Mouse (Mus musculus): ENCODE measurements at regions not wholly inside any gene's neighbourhood (a gene's known extent, or its start where the extent isn't known, plus 50 kb on each side); places are given as distances from the start of the nearest gene placed in this dataset.

- H3K27ac ChIP-seq (ENCODE audit: control insufficient read depth, insufficient read depth, low read depth, low read length), result no peak overlapping the region
- H3K4me3 ChIP-seq (ENCODE audit: control insufficient read depth, low read depth, low read length), result no peak overlapping the region
- no peaks in the 10 kb centered on the region for H3K4me1 ChIP-seq (ENCODE audit: control insufficient read depth, insufficient read depth, low read length)
- no peaks in the 10 kb centered on the region for H3K27me3 ChIP-seq (ENCODE audit: control insufficient read depth, insufficient read depth, low read length)
- no peaks in the 10 kb centered on the region for H3K36me3 ChIP-seq (ENCODE audit: control insufficient read depth, insufficient read depth, low read length)
- TF ChIP-seq CTCF (IDR thresholded peaks at IDR 0.05; ENCODE audit: control insufficient read depth, insufficient read depth, insufficient replicate concordance, low read depth, low read length) (no peak), POLR2A (IDR thresholded peaks at IDR 0.05; ENCODE audit: control insufficient read depth, low read depth, low read length) (no peak)
These were observed 266.2 kb upstream of the Nr3c2 start for GRCm38 (mm10) chr8:76633086-76633485.
